Mouse (Mus musculus) midbrain, embryonic 12.5 days (tissue): ENCODE measurements around the gene Syngap1. TPM values are rescaled to one million over a fixed set of nuclear protein-coding genes. Genes with fewer than 3 reads are reported as not detected.
A peak's percentile ranks its signal among the peaks of the same experiment; 100 is the strongest.

Experiments used
- ATAC-seq: fragments of 200-750 bp; cut with Nextera tagmentation; 2 replicates; pipeline ENCODE4 v1.8.0; 2017; ENCODE audit warnings: low read depth, moderate TSS enrichment, moderate library complexity; ENCODE audit not compliant: low FRiP score
- H3K27ac ChIP-seq: fragments of 300-500 bp; sonication (generic); replicated peaks from 2 replicates; pipeline ENCODE4 v1.5.1; 2016; ENCODE audit warnings: mild to moderate bottlenecking
- H3K27me3 ChIP-seq: fragments of 300-500 bp; sonication (generic); 2 replicates; pipeline ENCODE4 v1.6.1; 2016; ENCODE audit warnings: mild to moderate bottlenecking
- H3K36me3 ChIP-seq: fragments of 300-500 bp; sonication (generic); 2 replicates; pipeline ENCODE4 v1.6.1; 2016
- H3K4me1 ChIP-seq: fragments of 300-500 bp; sonication (generic); 2 replicates; pipeline ENCODE4 v1.6.1; 2016
- H3K4me2 ChIP-seq: fragments of 300-500 bp; sonication (generic); replicated peaks from 2 replicates; pipeline ENCODE4 v1.6.1; 2016; ENCODE audit warnings: mild to moderate bottlenecking, moderate library complexity
- H3K4me3 ChIP-seq: fragments of 300-500 bp; sonication (generic); 2 replicates; pipeline ENCODE4 v1.5.1; 2016; ENCODE audit warnings: mild to moderate bottlenecking
- H3K9ac ChIP-seq: fragments of 300-500 bp; sonication (generic); replicated peaks from 2 replicates; pipeline ENCODE4 v1.6.1; 2016; ENCODE audit warnings: mild to moderate bottlenecking, moderate library complexity
- H3K9me3 ChIP-seq: fragments of 300-500 bp; sonication (generic); 2 replicates; pipeline ENCODE4 v1.6.1; 2016; ENCODE audit warnings: mild to moderate bottlenecking
- WGBS: fragments of 180-500 bp; shearing (Covaris S2); methylation state at CpG from one replicate; pipeline ENCODE4 v1.1.7; 2016; 5-methylcytosine and 5-hydroxymethylcytosine counted together
- polyA plus RNA-seq: library from polyadenylated mRNA; unstranded; fragments of >200 nt; fragmentation: Nextera tagmentation; extraction: Ambion mirVana; gene quantifications from 2 replicates; pipeline ENCODE4 v1.2.1, GENCODE M21; 2016

The Syngap1 gene
- polyA plus RNA-seq, 1 experiment from 2014 or later: 3.6 TPM

GRCm38 (mm10) chr17:26961572-26962240 lies 20.7 kb downstream of the Syngap1 start:
- H3K9me3 ChIP-seq: no peaks in the 10 kb centered on the region
- H3K9ac ChIP-seq: no peak overlapping the region
- no peaks in the 10 kb centered on the region; the same call in 1 of the 2 replicates for H3K4me1 ChIP-seq
- H3K36me3 ChIP-seq: peaks cover 95% of the 10 kb centered on the region
- ATAC-seq: no peak
- no peak overlapping the region for H3K4me2 ChIP-seq
- H3K27me3 ChIP-seq: no peaks in the 10 kb centered on the region
- WGBS: 90% methylated on average over 20 of the region's 21 CpGs
- H3K27ac ChIP-seq: no peak overlapping the region
- H3K4me3 ChIP-seq: no peak overlapping the region

GRCm38 (mm10) chr17:26966993-26967392 lies 25.9 kb downstream of the Syngap1 start:
- no peak overlapping the region for H3K9ac ChIP-seq
- no peak overlapping the region for H3K4me2 ChIP-seq
- H3K4me3 ChIP-seq: no peak overlapping the region
- peaks cover 86% of the 10 kb centered on the region for H3K36me3 ChIP-seq
- H3K27ac ChIP-seq: no peak overlapping the region
- no peaks in the 10 kb centered on the region for H3K27me3 ChIP-seq
- no peaks in the 10 kb centered on the region for H3K9me3 ChIP-seq
- WGBS: 91% methylated on average over 11 of the region's 11 CpGs
- H3K4me1 ChIP-seq: peaks cover 10% of the 10 kb centered on the region
- ATAC-seq: no peak

GRCm38 (mm10) chr17:26967477-26967876 lies 26.4 kb downstream of the Syngap1 start:
- Histone ChIP-seq H3K27me3 (no peaks in the 10 kb centered on the region), H3K4me1 (peaks cover 14% of the 10 kb centered on the region), H3K9ac (no peak overlapping the region), H3K36me3 (peaks cover 81% of the 10 kb centered on the region), H3K4me3 (no peak overlapping the region), H3K4me2 (no peak overlapping the region), H3K27ac (no peak overlapping the region), H3K9me3 (no peaks in the 10 kb centered on the region)
- ATAC-seq: no peak
- 95% methylated on average over 6 of the region's 6 CpGs for WGBS

GRCm38 (mm10) chr17:26968200-26968611 lies 27.2 kb downstream of the Syngap1 start:
- Histone ChIP-seq H3K9me3 (no peaks in the 10 kb centered on the region), H3K36me3 (peaks cover 74% of the 10 kb centered on the region), H3K4me1 (peaks cover 16% of the 10 kb centered on the region), H3K27ac (no peak overlapping the region), H3K27me3 (no peaks in the 10 kb centered on the region), H3K9ac (no peak overlapping the region), H3K4me3 (no peak overlapping the region), H3K4me2 (no peak overlapping the region)
- ATAC-seq: no peak
- WGBS: 77% methylated on average over 6 of the region's 6 CpGs

- ATAC-seq: no peak
- no peak overlapping the region for H3K4me3 ChIP-seq
- peaks cover 24% of the 10 kb centered on the region for H3K4me1 ChIP-seq
- no peaks in the 10 kb centered on the region for H3K27me3 ChIP-seq
- peaks cover 69% of the 10 kb centered on the region for H3K36me3 ChIP-seq
- no peaks in the 10 kb centered on the region for H3K9me3 ChIP-seq
- H3K4me2 ChIP-seq: no peak overlapping the region
- no peak overlapping the region for H3K9ac ChIP-seq
- 89% methylated on average over 6 of the region's 6 CpGs for WGBS
- no peak overlapping the region for H3K27ac ChIP-seq
Measured at GRCm38 (mm10) chr17:26969257-26969656, 28.2 kb downstream of the Syngap1 start.

- WGBS: 80% methylated on average over 11 of the region's 12 CpGs
- H3K4me3 ChIP-seq: no peak overlapping the region
- no peak overlapping the region for H3K27ac ChIP-seq
- H3K9ac ChIP-seq: no peak overlapping the region
- ATAC-seq: no peak
- peaks cover 33% of the 10 kb centered on the region for H3K4me1 ChIP-seq
- H3K27me3 ChIP-seq: no peaks in the 10 kb centered on the region
- peaks cover 65% of the 10 kb centered on the region for H3K36me3 ChIP-seq
- H3K9me3 ChIP-seq: no peaks in the 10 kb centered on the region
- H3K4me2 ChIP-seq: no peak overlapping the region
Measured at GRCm38 (mm10) chr17:26970221-26970620, 29.2 kb downstream of the Syngap1 start.

- H3K27ac ChIP-seq: no peak overlapping the region
- H3K36me3 ChIP-seq: peaks cover 65% of the 10 kb centered on the region
- no peak for ATAC-seq
- H3K9ac ChIP-seq: 0 out of 2 replicates have a peak overlapping the region, but pooled peaks have one; percentile 4
- H3K4me1 ChIP-seq: peaks cover 41% of the 10 kb centered on the region
- H3K27me3 ChIP-seq: no peaks in the 10 kb centered on the region
- 0 out of 2 replicates have a peak overlapping the region, but pooled peaks have one; percentile 3 for H3K4me3 ChIP-seq
- 59% methylated on average over 8 of the region's 8 CpGs for WGBS
- H3K4me2 ChIP-seq: peak overlapping the region; percentile 99
- no peaks in the 10 kb centered on the region for H3K9me3 ChIP-seq
Measured at GRCm38 (mm10) chr17:26971247-26971905, 30.3 kb downstream of the Syngap1 start.

- Histone ChIP-seq H3K36me3 (peaks cover 65% of the 10 kb centered on the region), H3K4me2 (peak overlapping the region; percentile 99), H3K9me3 (no peaks in the 10 kb centered on the region), H3K4me3 (peak overlapping the region; percentile 79), H3K27me3 (no peaks in the 10 kb centered on the region), H3K4me1 (peaks cover 45% of the 10 kb centered on the region), H3K9ac (peak overlapping the region; percentile 70), H3K27ac (peak overlapping the region; percentile 79)
- no peak for ATAC-seq
- WGBS: 8% methylated on average over 3 of the region's 3 CpGs
Measured at GRCm38 (mm10) chr17:26972107-26972506, 31.1 kb downstream of the Syngap1 start.

- H3K27ac ChIP-seq: peak within 1 kb of the TSS; percentile 79
- no peaks in the 10 kb centered on the region for H3K9me3 ChIP-seq
- WGBS: under 1% methylated on average over 67 of the region's 75 CpGs
- H3K36me3 ChIP-seq: peaks cover 63% of the 10 kb centered on the region
- H3K4me2 ChIP-seq: peak within 1 kb of the TSS; percentile 99
- peaks cover 45% of the 10 kb centered on the region for H3K4me1 ChIP-seq
- H3K9ac ChIP-seq: peak within 1 kb of the TSS; percentile 80
- H3K27me3 ChIP-seq: no peaks in the 10 kb centered on the region
- peak; percentile 99 for ATAC-seq
- peak within 1 kb of the TSS; percentile 79 for H3K4me3 ChIP-seq
Measured at GRCm38 (mm10) chr17:26972703-26973574, 31.9 kb downstream of the Syngap1 start, which contains the start of gene Zbtb9. TSS of gene Zbtb9 (plus strand) at chr17:26973167.

GRCm38 (mm10) chr17:26974547-26974946 lies 33.5 kb downstream of the Syngap1 start:
- Histone ChIP-seq H3K4me2 (peak overlapping the region; percentile 99; the same call in 1 of the 2 replicates), H3K9ac (0 out of 2 replicates have a peak overlapping the region, but pooled peaks have one; percentile 80), H3K27ac (no peak overlapping the region), H3K36me3 (peaks cover 63% of the 10 kb centered on the region), H3K4me3 (peak overlapping the region; percentile 79; the same call in 1 of the 2 replicates), H3K27me3 (no peaks in the 10 kb centered on the region), H3K9me3 (no peaks in the 10 kb centered on the region), H3K4me1 (peaks cover 45% of the 10 kb centered on the region)
- WGBS: 92% methylated on average over 15 of the region's 15 CpGs
- no peak for ATAC-seq

- Histone ChIP-seq H3K9me3 (no peaks in the 10 kb centered on the region), H3K36me3 (peaks cover 63% of the 10 kb centered on the region), H3K4me2 (no peak overlapping the region), H3K27ac (no peak overlapping the region), H3K27me3 (no peaks in the 10 kb centered on the region), H3K4me3 (no peak overlapping the region), H3K4me1 (peaks cover 45% of the 10 kb centered on the region), H3K9ac (no peak overlapping the region)
- no peak for ATAC-seq
Measured at GRCm38 (mm10) chr17:26975415-26975814, 34.4 kb downstream of the Syngap1 start.
